In genomic region chr10:84088799-84089778, GRCm38 (mm10) we compare ENCODE assay signal across 12 mouse cellular contexts.
DNase-seq lines count a peak whose midpoint lies in the region; TF ChIP-seq lines count a peak whose summit lies in the region.
"Had no signal": no experiment of that assay in that cellular context is flagged by ENCODE, and none has a peak within 500 bp of the region (broad histone marks: within the 10 kb centered on the region; RNA-seq: fewer than 3 reads in every experiment).

No protein-coding gene starts in this region.

- no peak for TF ChIP-seq POLR2A in cerebellum, adult 2 months (IDR thresholded peaks at IDR 0.05; ENCODE audit: borderline replicate concordance, insufficient read depth, low read length)

- no peak overlapping the region for H3K27ac ChIP-seq in cerebellum, adult 2 months (ENCODE audit: insufficient read depth, low read length)
- H3K27ac ChIP-seq: embryonic facial prominence, embryonic 15.5 days; hindbrain, embryonic 13.5 days; midbrain, embryonic 12.5 days had no signal

- H3K4me1 ChIP-seq in cerebellum, adult 2 months (ENCODE audit: control insufficient read depth, insufficient read depth, low read length): peaks cover 7% of the 10 kb centered on the region
- H3K4me1 ChIP-seq: midbrain, embryonic 12.5 days had no signal

- 48% methylated on average over 18 of the region's 18 CpGs for WGBS in cerebellum, adult 2 months

- no peak overlapping the region for H3K4me3 ChIP-seq in cerebellum, adult 2 months (replicated peaks; ENCODE audit: insufficient read depth, low read depth, low read length)
- H3K4me3 ChIP-seq: embryonic facial prominence, embryonic 15.5 days; hindbrain, embryonic 13.5 days; midbrain, embryonic 12.5 days had no signal

- no peak for TF ChIP-seq CTCF in cerebellum, adult 2 months (IDR thresholded peaks at IDR 0.05; ENCODE audit: borderline replicate concordance, insufficient read depth, low read depth, low read length)

- no peaks in the 10 kb centered on the region for H3K27me3 ChIP-seq in cerebellum, adult 2 months (ENCODE audit: control insufficient read depth, insufficient read depth, low read length)
- H3K27me3 ChIP-seq: hindbrain, embryonic 13.5 days; midbrain, embryonic 12.5 days had no signal

- peak; percentile 13 to 21 for DNase-seq in layer of hippocampus, adult 8-10 months (ENCODE audit: low spot score in 2 of 2)
- DNase-seq in layer of hippocampus, adult 9-10 months (ENCODE audit: low spot score): no peak
- DNase-seq in cerebellum, adult 2 months: peak; percentile 24 to 44
- DNase-seq in left cerebral cortex, adult 8-10 months (ENCODE audit: low spot score in 2 of 2): peak; percentile 6 to 78
- peak; percentile 57 for DNase-seq in right cerebral cortex, postnatal 25 days
- no peak for DNase-seq in kidney, adult 9 months
- DNase-seq in kidney, adult 11 months: no peak
- DNase-seq: adrenal gland, postnatal 10 days; kidney, adult 18-20 months had no signal

Comparison
In these comparisons a context has a peak if more than half of its experiments do, and no peak if none do; other contexts are left out.
1. DNase-seq: peak in layer of hippocampus, adult 8-10 months (2 of 2), cerebellum, adult 2 months (2 of 2), left cerebral cortex, adult 8-10 months (2 of 2) and right cerebral cortex, postnatal 25 days (single experiment); none in layer of hippocampus, adult 9-10 months (single experiment), kidney, adult 9 months (single experiment) and kidney, adult 11 months (single experiment).